Mouse (Mus musculus) granulocyte monocyte progenitor cell, adult 5-6 weeks (primary cell): ENCODE results near the gene Plekha3. TPM values are rescaled to one million over a fixed set of nuclear protein-coding genes. Genes with fewer than 3 reads are reported as not detected.

Experiments used
- ATAC-seq: replicated peaks from 2 replicates; pipeline ENCODE4 v1.8.0; 2016; ENCODE audit warnings: mild to moderate bottlenecking, moderate TSS enrichment, inconsistent platforms; ENCODE audit not compliant: poor library complexity, severe bottlenecking
- total RNA-seq, 2 experiments: library from RNA; stranded (forward) in 1 of 2; stranded (reverse) in 1 of 2; fragments of 200-712, 200-1000 nt in 1 of 2; fragments of >200 nt in 1 of 2; fragmentation: Nextera tagmentation in 1 of 2; gene quantifications; 2 replicates each; pipeline ENCODE4 v1.2.3; 2014 to 2017

Plekha3 gene
- total RNA-seq, 2 experiments from 2014 or later, result 17.4 to 23.1 TPM

DNA sequence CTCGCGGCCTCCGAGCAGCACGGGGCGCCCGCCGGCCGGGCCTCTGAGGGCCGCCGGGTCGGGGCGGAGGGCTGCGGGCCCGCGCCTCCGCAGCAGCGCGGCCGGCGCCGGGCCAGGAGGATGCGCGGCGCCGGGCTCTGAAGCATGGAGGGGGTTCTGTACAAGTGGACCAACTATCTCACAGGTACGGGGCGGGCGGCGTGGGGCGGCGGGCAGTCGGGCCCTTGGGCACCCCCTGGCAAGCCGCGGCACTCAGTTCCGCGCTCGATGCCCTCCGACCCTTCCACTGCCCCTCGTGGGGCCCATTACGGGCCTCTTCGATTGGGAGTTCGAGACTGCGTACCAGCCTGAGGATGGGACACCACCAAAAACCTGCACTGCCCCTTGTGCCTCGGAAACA, 370 bp downstream of the Plekha3 start:
- no peak for ATAC-seq

DNA sequence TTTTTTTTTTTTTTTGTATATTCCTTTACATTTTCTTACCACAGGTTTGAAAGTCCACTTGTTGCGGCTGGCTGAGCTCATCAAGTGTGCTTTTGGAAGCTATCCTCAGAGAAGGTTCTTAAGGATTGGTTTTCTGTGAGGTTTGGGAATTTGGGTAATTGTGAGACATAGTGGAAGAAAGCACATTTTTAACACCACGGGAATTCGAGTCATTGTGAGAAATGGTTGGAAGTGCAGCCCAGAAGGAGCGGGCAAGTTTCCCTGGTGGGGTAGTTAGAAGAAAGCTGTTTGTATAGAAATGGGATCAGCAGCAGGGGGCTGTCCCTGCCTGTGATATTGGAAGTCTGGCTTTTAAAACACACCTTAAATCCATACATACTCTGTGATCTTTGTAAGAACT, 868 bp downstream of the Plekha3 start:
- no peak for ATAC-seq

DNA sequence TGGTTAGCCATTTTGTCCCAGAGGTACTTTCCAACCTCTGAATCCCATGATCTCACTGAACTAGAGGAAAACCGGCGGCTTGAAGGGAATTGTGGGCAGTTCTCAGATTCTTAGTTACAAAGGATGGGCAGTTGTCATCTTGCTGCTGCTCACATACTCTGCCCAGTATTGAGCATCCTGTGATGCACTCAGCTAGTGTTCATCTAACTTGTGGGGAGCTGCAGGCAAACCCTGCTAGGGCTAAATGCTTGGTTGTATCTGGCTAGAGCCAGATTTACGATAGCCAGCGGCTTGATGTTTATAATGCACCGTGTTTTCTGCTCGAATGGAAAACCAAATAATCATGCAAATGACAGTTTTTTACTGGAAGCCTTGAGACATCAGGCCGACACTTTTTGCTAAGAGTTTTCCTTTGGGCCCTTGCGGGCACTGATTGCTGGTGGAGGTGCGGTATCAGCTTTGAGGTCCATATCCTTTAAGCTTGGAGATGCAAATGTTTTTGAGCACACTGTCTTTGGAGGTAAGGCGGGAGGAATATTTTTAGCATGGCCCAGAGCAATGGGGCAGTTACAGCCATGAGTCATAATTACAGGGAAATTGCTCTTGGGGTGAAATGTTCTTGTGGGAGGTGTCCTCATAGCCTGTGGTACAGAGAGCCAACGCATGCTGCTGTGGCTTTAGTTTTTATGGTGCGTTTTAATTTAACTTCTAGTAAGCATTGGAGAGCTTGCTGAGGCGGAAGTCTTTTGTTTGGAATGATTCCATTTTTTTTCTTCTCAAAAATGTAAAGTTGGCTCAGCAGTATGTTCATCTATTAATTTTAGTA, 1.5 kb downstream of the Plekha3 start:
- ATAC-seq, result 0 out of 2 replicates have a peak, but pooled peaks have one; percentile 16

DNA sequence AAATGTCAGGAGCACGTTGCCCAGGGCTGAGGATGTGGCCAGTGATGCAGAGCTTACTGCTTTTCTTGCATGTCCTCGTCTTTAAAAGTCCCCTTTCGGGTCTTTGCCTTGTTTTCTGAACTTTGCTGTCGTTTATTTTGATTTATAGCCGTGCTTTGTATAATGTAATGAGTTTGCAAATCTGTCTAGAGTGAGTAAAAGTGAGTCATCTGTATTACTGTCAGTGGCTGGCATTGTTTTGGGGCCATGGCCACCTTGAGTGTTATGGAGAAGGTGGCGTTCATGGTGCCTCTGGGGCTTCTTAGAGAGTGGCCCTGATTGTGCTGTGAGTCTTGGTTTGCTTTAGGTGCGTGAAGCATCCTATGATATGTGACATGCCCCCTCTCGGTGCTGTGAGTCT, 7.2 kb downstream of the Plekha3 start:
- ATAC-seq, result no peak

DNA sequence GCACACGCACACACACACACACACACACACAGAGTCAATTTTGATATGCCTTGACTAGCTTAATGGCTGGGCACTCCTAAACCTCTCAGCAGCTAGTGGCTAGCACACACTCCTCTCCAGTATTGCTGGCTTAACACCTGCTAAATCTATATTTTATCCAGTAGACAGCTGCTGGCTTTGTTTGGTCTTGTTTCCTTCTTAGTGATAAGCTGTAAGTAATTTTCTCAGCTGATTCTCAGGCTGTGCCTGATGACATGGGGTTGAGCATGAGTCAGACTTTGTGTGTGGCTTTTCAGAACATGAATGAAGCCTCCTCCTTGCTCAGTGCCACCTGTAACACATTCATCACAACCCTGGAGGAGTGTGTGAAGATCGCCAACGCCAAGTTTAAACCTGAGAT, 11.9 kb downstream of the Plekha3 start:
- no peak for ATAC-seq

DNA sequence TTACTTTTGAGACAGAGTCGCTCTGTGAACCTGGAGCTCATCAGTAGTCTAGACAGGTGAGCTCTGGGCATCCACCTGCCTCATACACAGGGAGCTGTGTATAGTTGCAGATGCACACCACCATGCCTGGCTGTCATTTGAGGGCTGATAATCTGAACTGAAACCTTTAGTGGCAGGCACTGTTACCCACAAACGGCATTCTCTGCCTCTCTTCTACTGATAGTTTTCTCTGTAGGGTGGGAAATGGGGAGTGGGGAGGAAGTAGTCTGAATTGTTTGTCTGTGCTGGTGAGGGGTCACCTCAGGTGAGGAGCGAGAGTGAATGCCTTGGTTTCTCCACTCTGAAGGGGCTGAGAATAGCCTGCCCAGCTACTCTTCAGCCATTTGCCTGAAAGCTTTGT, 12.5 kb downstream of the Plekha3 start:
- ATAC-seq, result no peak

DNA sequence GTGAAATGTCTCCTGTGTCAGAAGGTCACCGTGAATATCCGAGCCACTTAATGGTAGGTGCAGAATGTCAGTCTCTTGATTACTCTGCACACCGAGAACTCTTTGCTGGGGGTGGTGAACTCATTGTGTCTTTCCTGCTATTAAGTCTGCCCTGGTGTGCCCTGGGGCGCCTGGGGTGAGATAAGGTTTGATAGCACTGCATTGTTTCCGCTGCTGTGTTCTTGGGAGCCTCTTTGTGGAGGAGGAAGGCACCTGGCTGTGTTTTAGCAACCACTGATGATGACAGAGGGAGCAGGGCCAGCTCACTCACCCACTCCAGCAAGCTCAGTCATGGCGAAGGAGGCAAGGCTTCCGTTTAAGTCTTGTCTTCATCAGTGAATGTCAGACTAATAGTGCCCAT, 13.1 kb downstream of the Plekha3 start:
- ATAC-seq, result no peak

DNA sequence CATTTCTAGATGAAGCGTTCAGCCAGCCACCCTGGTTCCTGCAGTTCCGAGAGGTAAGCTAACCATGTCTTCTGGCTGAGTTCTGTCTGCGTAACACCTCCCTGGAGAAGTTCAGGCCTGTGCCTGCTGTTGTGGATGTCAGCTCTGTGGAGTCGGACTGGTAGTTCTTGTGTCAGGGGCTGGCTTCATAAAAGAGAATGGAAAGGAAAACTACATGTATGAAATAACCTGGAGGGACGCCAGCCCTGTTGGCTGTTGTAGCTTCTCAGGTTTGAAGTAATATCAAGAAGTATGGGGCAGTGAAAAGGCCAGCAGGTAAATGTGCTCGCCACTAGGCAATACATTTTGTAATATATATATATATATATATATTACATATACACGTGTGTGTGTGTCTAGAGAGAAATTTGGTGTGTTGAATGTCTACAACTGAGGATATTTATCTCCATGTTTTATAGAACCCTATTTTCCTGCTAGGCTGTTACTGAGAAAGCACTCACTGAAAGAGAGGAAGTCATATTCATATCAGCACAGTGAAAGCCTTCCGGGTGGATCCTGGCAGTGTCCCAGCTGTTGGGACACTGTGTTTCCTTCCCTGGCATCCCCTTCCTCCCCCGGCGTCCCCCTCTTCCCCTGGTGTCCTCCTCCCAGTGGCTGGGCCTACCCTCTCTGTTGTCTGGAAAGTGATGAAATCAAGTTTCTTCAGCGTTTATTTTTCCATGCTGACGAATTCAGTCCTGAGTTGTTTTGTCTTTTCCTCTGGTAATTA, 15.5 kb downstream of the Plekha3 start:
- peak; percentile 99 for ATAC-seq

DNA sequence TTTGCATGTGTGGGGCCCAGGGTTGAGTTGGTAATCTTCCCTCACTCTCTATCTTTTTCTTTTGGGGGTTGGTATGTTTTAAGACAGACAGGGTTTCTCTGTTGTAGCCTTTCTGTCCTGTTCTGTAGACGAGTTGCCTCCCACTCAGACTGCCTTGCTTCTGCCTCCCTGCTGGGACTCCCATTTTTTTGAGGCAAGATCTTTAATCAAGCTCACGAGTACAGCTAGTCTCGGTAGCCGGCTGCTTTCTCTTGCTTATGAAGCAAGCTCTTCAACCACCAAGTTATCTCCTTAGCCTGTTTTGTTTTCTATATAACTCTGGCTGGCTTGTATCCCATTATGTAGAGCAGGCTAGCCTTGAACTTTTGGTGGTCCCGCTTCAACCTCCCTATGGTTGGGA, 18.7 kb downstream of the Plekha3 start:
- ATAC-seq, result no peak

DNA sequence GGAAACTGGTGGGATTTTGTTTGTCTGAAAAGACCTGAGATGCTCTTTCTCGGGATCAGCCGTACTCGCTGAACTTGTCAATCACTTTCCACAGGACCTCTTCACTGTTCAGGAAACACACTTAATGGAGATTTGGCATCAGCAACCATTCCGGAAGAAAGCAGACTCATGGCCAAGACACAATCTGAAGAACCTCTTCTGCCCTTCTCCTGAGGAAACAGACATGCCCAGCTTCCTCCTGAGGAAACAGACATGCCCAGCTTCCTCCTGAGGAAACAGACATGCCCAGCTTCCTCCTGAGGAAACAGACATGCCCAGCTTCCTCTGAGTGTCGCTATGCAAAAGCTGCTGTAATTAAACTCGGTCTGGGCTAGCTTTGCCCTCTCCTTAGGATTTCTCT, 20.2 kb downstream of the Plekha3 start:
- peak; percentile 22; the same call in 1 of the 2 replicates for ATAC-seq

DNA sequence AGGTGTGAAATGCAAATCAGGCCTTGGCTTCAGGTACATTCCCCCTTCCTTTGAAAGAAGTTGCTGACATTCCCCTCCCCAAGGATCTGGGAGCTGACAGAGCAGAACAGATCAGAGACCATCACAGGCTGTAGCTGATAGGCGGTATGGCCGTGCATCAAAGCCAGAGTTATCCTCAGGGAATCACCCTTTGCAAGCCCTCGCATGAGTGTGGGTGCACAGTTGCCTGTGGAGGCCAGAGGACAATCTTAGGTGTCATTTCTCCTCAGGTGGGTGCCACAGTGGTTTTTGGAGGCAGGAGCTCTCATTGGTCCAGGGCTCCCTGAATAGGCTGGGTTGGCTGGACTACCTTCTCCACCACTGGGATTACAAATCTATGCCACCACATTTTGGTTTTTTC, 27.1 kb downstream of the Plekha3 start:
- no peak for ATAC-seq

DNA sequence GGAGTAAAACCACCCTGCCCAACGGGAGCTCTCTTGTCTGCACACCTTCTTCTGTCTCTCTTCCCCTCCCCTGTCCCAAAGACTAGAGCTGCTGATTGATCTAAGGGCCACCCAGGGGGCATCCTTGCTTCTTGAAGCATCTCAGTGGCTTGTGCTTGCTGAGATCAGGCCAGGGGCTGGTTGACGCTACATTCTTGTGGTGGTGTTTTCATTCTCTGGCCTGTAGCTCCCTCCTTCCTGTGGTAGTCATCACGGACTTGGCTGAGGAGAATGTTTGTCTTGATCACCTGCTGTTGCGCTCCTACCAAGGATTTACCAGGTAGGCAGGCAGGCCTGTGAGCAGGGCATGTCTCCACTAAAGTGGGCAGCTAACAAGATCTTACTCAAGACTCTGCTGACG, 27.7 kb downstream of the Plekha3 start:
- ATAC-seq, result no peak

DNA sequence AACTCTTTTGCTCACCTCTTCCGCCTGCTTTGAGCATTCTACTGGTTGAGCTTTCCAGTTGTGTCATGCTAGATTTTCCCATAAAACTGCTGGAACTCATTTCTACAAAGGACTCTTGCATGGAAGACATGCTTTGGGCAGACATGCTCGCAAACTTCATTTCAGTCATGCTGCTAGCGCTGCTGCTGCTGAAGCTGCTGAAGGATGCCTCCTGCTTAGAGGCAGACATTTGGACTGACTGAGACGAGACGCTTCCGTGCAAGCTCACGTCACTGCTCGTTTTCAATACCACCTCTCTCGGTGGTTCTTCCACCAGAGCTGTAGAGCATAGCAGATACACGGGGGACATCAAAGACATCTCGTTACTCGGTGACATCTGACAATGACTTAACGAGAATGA, 30.6 kb downstream of the Plekha3 start:
- no peak for ATAC-seq

DNA sequence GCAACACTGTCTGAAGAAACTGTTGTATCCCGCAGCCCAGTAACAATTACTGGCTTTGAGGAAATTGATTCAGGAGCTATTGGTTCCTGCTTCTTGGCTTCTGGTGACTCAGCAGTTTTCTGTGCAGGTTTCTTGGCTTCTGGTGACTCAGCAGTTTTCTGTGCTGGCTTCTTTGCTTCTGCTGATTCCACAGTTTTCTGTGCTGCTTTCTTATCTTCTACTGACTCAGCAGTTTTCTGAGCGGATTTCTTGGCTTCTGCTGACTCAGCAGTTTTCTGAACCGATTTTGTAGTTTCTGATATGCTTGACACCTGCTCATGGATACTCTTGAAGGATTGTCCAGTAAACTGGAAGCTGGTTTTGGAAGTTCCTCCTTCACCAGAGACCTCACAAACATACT, 33.4 kb downstream of the Plekha3 start:
- no peak for ATAC-seq

DNA sequence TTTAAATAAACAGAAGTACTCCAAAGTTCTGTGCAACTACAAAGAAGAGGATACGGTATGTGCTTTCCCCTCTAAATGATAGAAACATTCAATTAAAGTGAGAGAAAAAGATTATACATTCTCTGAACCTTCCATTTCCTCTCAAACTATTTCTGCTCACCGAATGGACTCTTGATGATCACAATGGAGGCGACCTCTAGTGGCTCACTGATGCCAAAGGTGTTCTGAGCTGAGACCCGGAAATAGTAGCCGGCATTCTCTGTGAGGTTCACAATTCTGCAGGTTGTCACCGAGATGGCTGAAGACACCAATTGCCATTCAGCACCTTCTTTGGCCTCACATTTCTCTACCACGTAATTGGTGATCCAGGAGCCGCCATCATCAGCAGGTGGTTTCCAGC, 39.9 kb downstream of the Plekha3 start:
- ATAC-seq, result no peak

DNA sequence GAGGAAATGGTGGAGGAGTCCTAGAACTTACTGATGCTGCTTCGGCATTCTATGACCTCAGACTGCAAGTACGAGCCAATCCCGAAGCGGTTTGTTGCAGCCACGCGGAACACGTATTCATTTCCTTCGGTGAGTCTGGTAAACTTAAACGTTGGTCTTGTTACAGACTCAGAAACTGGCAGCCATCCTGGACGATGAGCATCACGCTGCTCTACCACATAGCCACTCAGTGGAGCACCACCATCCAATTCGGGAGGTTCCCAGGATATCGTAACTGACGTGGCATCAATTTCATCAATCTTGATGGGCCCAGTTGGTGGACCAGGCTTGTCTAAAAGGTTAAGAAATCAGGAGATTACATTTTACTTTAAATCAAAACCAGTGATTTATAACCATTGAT, 44.6 kb downstream of the Plekha3 start:
- no peak for ATAC-seq

Other genes starting within 250 kb of the Plekha3 start
- 22.3 and 23.1 TPM in 2 replicates for gene Prkra, start 27.3 kb upstream of the Plekha3 start, total RNA-seq (2014; fragmentation: Nextera tagmentation)
- gene Prkra, start 27.3 kb upstream of the Plekha3 start, total RNA-seq (2017), result 17.3 and 17.7 TPM in 2 replicates
- not detected in 2 replicates for gene Pjvk, start 26.8 kb upstream of the Plekha3 start, total RNA-seq (2014; fragmentation: Nextera tagmentation)
- gene Pjvk, start 26.8 kb upstream of the Plekha3 start, total RNA-seq (2017), result not detected in 2 replicates
- 6.9 and 18.4 TPM in 2 replicates for gene Fkbp7, start 2.2 kb upstream of the Plekha3 start, total RNA-seq (2014; fragmentation: Nextera tagmentation)
- gene Fkbp7, start 2.2 kb upstream of the Plekha3 start, total RNA-seq (2017), result 10.6 and 13.3 TPM in 2 replicates